In the genomic region with DNA sequence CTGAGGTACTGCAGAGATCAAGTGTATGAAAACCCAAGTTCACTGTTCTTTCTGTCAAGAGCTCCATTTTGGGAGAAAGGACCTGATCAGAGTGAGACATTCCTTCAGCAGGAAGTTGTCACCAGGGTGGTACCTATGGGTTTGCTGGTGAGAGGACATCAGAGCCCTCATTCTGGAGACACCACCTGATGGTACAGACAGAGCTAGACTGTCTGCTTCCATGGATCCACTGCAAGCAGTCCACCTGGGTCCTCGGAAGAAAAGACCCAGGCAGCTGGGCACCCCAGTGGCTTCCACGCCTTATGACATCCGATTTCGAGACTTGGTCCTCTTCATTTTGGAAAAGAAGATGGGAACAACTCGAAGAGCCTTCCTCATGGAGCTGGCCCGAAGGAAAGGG, we compare ENCODE assay signal across 26 mouse cellular contexts. TPM values are rescaled to one million over a fixed set of nuclear protein-coding genes. Genes with fewer than 3 reads are reported as not detected.
A peak's percentile ranks its signal among the peaks of the same experiment; 100 is the strongest.
DNase-seq lines count a peak whose midpoint lies in the region; ATAC-seq and TF ChIP-seq lines count a peak whose summit lies in the region.
"Had no signal": no experiment of that assay in that cellular context is flagged by ENCODE, and none has a peak within 500 bp of the region (broad histone marks: within the 10 kb centered on the region; RNA-seq: fewer than 3 reads in every experiment).

Dntt (plus strand) TSS at position 57 of the 400 bp plus-strand sequence.

- no peak for DNase-seq in layer of hippocampus, adult 2 months (ENCODE audit: low spot score in 2 of 2)
- no peak for DNase-seq in layer of hippocampus, adult 9-10 months (ENCODE audit: low spot score)
- DNase-seq in thymus, postnatal 0 days (ENCODE audit: low spot score): no peak
- DNase-seq in thymus, postnatal 4 days: peak; percentile 50
- no peak for DNase-seq in kidney, adult 18-20 months
- DNase-seq: adrenal gland, postnatal 14 days; cerebellum, adult 2 months; cerebellum, postnatal 10 days; embryo, embryonic 11 days; gastrocnemius, postnatal 10 days; heart, adult 18-20 months; heart, postnatal 14 days had no signal

- H3K27ac ChIP-seq in layer of hippocampus, adult 2 months: peak within 1 kb of the TSS; percentile 7; the same call in 1 of the 2 replicates
- H3K27ac ChIP-seq in kidney, embryonic 14.5 days (ENCODE audit: low read depth, low read length): no peak within 1 kb of the TSS
- H3K27ac ChIP-seq in forebrain, embryonic 13.5 days: no peak within 1 kb of the TSS
- H3K27ac ChIP-seq: embryonic facial prominence, embryonic 15.5 days; forebrain, embryonic 10.5 days; forebrain, embryonic 15.5 days; heart, embryonic 10.5 days; hindbrain, embryonic 12.5 days; hindbrain, postnatal 0 days had no signal

- no peaks in the 10 kb centered on the region for H3K9me3 ChIP-seq in kidney, embryonic 14.5 days (ENCODE audit: control insufficient read depth, low read length)
- no peaks in the 10 kb centered on the region for H3K9me3 ChIP-seq in forebrain, embryonic 13.5 days (replicated peaks)
- H3K9me3 ChIP-seq: embryonic facial prominence, embryonic 15.5 days; forebrain, embryonic 10.5 days; forebrain, embryonic 15.5 days; heart, embryonic 10.5 days; hindbrain, embryonic 12.5 days had no signal

- no peak within 1 kb of the TSS for H3K4me3 ChIP-seq in layer of hippocampus, adult 2 months
- no peak within 1 kb of the TSS for H3K4me3 ChIP-seq in kidney, embryonic 14.5 days (ENCODE audit: low read length)
- H3K4me3 ChIP-seq in forebrain, embryonic 13.5 days: no peak within 1 kb of the TSS
- H3K4me3 ChIP-seq: embryonic facial prominence, embryonic 15.5 days; erythroblast, embryonic 14.5 days; forebrain, embryonic 10.5 days; forebrain, embryonic 15.5 days; heart, embryonic 10.5 days; hindbrain, embryonic 12.5 days had no signal

- no peak within 1 kb of the TSS for H3K9ac ChIP-seq in kidney, embryonic 14.5 days (ENCODE audit: low read depth, low read length)
- H3K9ac ChIP-seq in forebrain, embryonic 13.5 days: no peak within 1 kb of the TSS
- H3K9ac ChIP-seq: embryonic facial prominence, embryonic 15.5 days; forebrain, embryonic 15.5 days; hindbrain, embryonic 12.5 days had no signal

- H3K4me2 ChIP-seq in kidney, embryonic 14.5 days (replicated peaks; ENCODE audit: low read depth, low read length): no peak within 1 kb of the TSS
- no peak within 1 kb of the TSS for H3K4me2 ChIP-seq in forebrain, embryonic 13.5 days
- H3K4me2 ChIP-seq: embryonic facial prominence, embryonic 15.5 days; forebrain, embryonic 15.5 days; hindbrain, embryonic 12.5 days had no signal

- TF ChIP-seq CTCF in layer of hippocampus, adult 2 months (conservative IDR thresholded peaks at IDR 0.05): no peak

- 89% methylated on average over 6 of the region's 6 CpGs for WGBS in kidney, embryonic 14.5 days
- 89% methylated on average over 6 of the region's 6 CpGs for WGBS in forebrain, embryonic 13.5 days

- no peak for ATAC-seq in megakaryocyte progenitor cell, adult 5-6 weeks (replicated peaks; ENCODE audit: poor library complexity)
- no peak for ATAC-seq in kidney, embryonic 14.5 days (ENCODE audit: low FRiP score, low TSS enrichment)
- no peak for ATAC-seq in forebrain, embryonic 13.5 days
- ATAC-seq: forebrain, embryonic 15.5 days; hindbrain, postnatal 0 days had no signal

- no peaks in the 10 kb centered on the region for H3K36me3 ChIP-seq in kidney, embryonic 14.5 days (ENCODE audit: control insufficient read depth, insufficient read depth, low read length)
- H3K36me3 ChIP-seq in forebrain, embryonic 13.5 days (ENCODE audit: poor library complexity, severe bottlenecking): no peaks in the 10 kb centered on the region
- H3K36me3 ChIP-seq: embryonic facial prominence, embryonic 15.5 days; forebrain, embryonic 10.5 days; forebrain, embryonic 15.5 days; heart, embryonic 10.5 days; hindbrain, embryonic 12.5 days had no signal

- H3K4me1 ChIP-seq in kidney, embryonic 14.5 days (ENCODE audit: control insufficient read depth, insufficient read depth, low read length): no peaks in the 10 kb centered on the region
- H3K4me1 ChIP-seq in forebrain, embryonic 13.5 days: peaks cover 5% of the 10 kb centered on the region; the same call in 1 of the 2 replicates
- H3K4me1 ChIP-seq: embryonic facial prominence, embryonic 15.5 days; forebrain, embryonic 15.5 days; heart, embryonic 10.5 days; hindbrain, embryonic 12.5 days had no signal

- no peaks in the 10 kb centered on the region for H3K27me3 ChIP-seq in kidney, embryonic 14.5 days (ENCODE audit: control insufficient read depth, insufficient read depth, low read length)
- no peaks in the 10 kb centered on the region for H3K27me3 ChIP-seq in forebrain, embryonic 13.5 days
- H3K27me3 ChIP-seq: embryonic facial prominence, embryonic 15.5 days; forebrain, embryonic 15.5 days; hindbrain, embryonic 12.5 days had no signal

RNA-seq across cellular contexts. Expression of gene Dntt, which starts in this region (rescaled TPM):
- total RNA-seq in layer of hippocampus, adult 2 months (2021): not detected
- 5.7 and 18.3 TPM in 2 replicates for total RNA-seq in megakaryocyte progenitor cell, adult 5-6 weeks (2015)
- total RNA-seq in megakaryocyte progenitor cell, adult 5-6 weeks (2017): 10.0 and 29.0 TPM in 2 replicates
- polyA plus RNA-seq in thymus, postnatal 0 days (2015; fragmentation: Nextera tagmentation; extraction: Ambion mirVana): 140 and 151 TPM in 2 replicates
- 0.16 and 0.19 TPM in 2 replicates for polyA plus RNA-seq in kidney, embryonic 14.5 days (2014; fragmentation: Nextera tagmentation; extraction: Ambion mirVana)
- 0.10 TPM in 1 of 2 replicates, not detected in the other for polyA plus RNA-seq in forebrain, embryonic 13.5 days (2015; fragmentation: Nextera tagmentation; extraction: Ambion mirVana)
- total RNA-seq: heart, adult 18-20 months; hindbrain, postnatal 0 days; MEL had no signal
- polyA plus RNA-seq: C2C12; cerebellum, adult 2 months; embryonic facial prominence, embryonic 11.5 days; erythroblast, embryonic 14.5 days; forebrain, embryonic 10.5 days; forebrain, embryonic 15.5 days; heart, embryonic 14.5 days had no signal

Comparison
In these comparisons a context has a peak if more than half of its experiments do, and no peak if none do; other contexts are left out.
1. RNA of gene Dntt (total RNA-seq): 5.7 to 29.0 TPM in megakaryocyte progenitor cell, adult 5-6 weeks; not detected in layer of hippocampus, adult 2 months; every median in the first group is over 4 times any median in the second.
2. RNA of gene Dntt (polyA plus RNA-seq): 140 to 151 TPM in thymus, postnatal 0 days; 0.16 to 0.19 TPM in kidney, embryonic 14.5 days and 0.10 TPM in forebrain, embryonic 13.5 days; every median in the first group is over 100 times any median in the second.